Mouse (Mus musculus) liver, adult 2 months (tissue): ENCODE data around the gene Smarcd3. TPM values are rescaled to one million over a fixed set of nuclear protein-coding genes. Genes with fewer than 3 reads are reported as not detected.

ENCODE experiments used
- DNase-seq: peaks from one replicate; pipeline ENCODE4 v3.0.0-alpha.2; 2011; ENCODE audit warnings: low read depth, low spot score; ENCODE audit errors: extremely low read depth
- H3K27ac ChIP-seq: fragments of 200-500 bp; replicated peaks from 2 replicates; pipeline ENCODE4 v1.5.1; 2012; ENCODE audit warnings: low read depth, mild to moderate bottlenecking, control low read depth, inconsistent platforms, low read length; ENCODE audit not compliant: insufficient read depth
- H3K27me3 ChIP-seq: fragments of 200-500 bp; 2 replicates; pipeline ENCODE4 v1.6.1; 2012; ENCODE audit warnings: mild to moderate bottlenecking, moderate library complexity, low read length, inconsistent platforms; ENCODE audit not compliant: control insufficient read depth, insufficient read depth
- H3K36me3 ChIP-seq: fragments of 200-500 bp; 2 replicates; pipeline ENCODE4 v1.6.1; 2012; ENCODE audit warnings: low read length, inconsistent platforms; ENCODE audit not compliant: control insufficient read depth, insufficient read depth
- H3K4me1 ChIP-seq: fragments of 200-500 bp; 2 replicates; pipeline ENCODE4 v1.6.1; 2011; ENCODE audit warnings: low read length; ENCODE audit not compliant: control insufficient read depth, insufficient read depth
- H3K4me3 ChIP-seq: fragments of 200-500 bp; 2 replicates; pipeline ENCODE4 v1.5.1; 2011; ENCODE audit warnings: low read depth, mild to moderate bottlenecking, control low read depth, low read length, moderate library complexity; ENCODE audit not compliant: insufficient read depth
- H3K79me2 ChIP-seq: fragments of 200-500 bp; 2 replicates; pipeline ENCODE4 v1.6.1; 2012; ENCODE audit warnings: inconsistent platforms, mild to moderate bottlenecking, low read length, moderate library complexity; ENCODE audit not compliant: control insufficient read depth, insufficient read depth
- H3K9ac ChIP-seq: fragments of 200-500 bp; 2 replicates; pipeline ENCODE4 v1.6.1; 2012; ENCODE audit warnings: low read depth, mild to moderate bottlenecking, control low read depth, inconsistent platforms, low read length
- CTCF ChIP-seq: fragments of 200-500 bp; IDR thresholded peaks from 2 replicates; pipeline ENCODE4 v1.5.1; 2011; ENCODE audit warnings: low read depth, low read length, control low read depth
- POLR2A ChIP-seq: fragments of 200-500 bp; IDR thresholded peaks from 2 replicates; pipeline ENCODE4 v1.6.1; 2011; ENCODE audit warnings: low read length, control low read depth; ENCODE audit not compliant: insufficient read depth; ENCODE audit errors: extremely low read depth
- WGBS: fragments of 180-500 bp; shearing (Covaris S2); methylation state at CpG from one replicate; pipeline ENCODE4 v1.1.7; 2018; 5-methylcytosine and 5-hydroxymethylcytosine counted together
- polyA plus RNA-seq: library from polyadenylated mRNA; depleted of rRNA; stranded (reverse); fragments of >200 nt; gene quantifications from 2 replicates; pipeline ENCODE4 v1.2.3, GENCODE M21; 2012
- total RNA-seq: library from RNA; depleted of rRNA; stranded (reverse); fragments of >200 nt; gene quantifications from 2 replicates; pipeline ENCODE4 v1.2.3, GENCODE M21; 2014

Smarcd3 gene
- total and polyA plus RNA-seq, 2 experiments, result 0.55 to 1.3 TPM

DNA sequence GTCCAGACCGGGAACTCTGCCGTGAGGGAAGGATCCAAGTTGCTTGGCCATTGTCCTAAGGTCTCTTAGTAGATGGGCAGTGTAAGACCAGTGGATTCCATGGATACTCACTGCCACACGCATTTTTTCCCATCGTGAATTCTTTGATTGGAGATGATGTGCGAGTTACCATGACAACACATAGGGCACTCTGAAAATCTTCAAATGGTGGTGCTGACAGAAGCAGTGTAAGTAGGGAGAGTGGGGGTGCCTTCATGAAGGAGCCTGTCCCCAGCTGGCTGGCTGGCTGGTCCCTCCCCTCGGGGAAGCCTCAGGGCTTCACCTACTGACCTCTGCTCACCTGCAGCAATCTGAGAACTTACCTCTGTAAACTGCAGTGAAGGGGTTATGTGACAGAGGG, 14.9 kb upstream of the Smarcd3 start:
- H3K4me3 ChIP-seq, result no peak overlapping the region
- no peak overlapping the region for H3K9ac ChIP-seq
- 66% methylated on average over 6 of the region's 6 CpGs for WGBS
- H3K36me3 ChIP-seq, result no peaks in the 10 kb centered on the region
- no peak for DNase-seq
- TF ChIP-seq POLR2A (no peak), CTCF (no peak)
- no peaks in the 10 kb centered on the region for H3K4me1 ChIP-seq
- H3K27me3 ChIP-seq, result no peaks in the 10 kb centered on the region
- H3K27ac ChIP-seq, result no peak overlapping the region
- H3K79me2 ChIP-seq, result no peaks in the 10 kb centered on the region

DNA sequence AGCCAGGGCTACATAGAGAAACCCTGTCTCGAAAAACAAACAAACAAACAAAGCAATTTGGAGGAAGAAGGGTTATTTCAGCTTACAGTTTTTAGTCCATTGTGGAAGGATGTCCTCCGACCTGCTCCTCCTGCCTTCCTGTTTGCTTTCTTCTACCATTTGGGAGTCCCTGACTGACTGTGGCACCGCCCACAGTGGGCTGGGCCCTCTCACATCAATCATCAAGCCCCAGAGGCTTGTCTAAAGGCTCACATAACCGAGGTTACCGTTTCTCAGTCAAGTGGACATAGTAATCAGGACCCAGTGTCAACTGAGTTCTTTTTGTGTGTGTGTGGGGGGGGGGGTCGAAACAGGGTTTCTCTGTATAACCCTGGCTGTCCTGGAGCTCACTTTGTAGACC, 13.9 kb upstream of the Smarcd3 start:
- Histone ChIP-seq H3K4me1 (no peaks in the 10 kb centered on the region), H3K27me3 (no peaks in the 10 kb centered on the region), H3K79me2 (no peaks in the 10 kb centered on the region), H3K36me3 (no peaks in the 10 kb centered on the region), H3K9ac (no peak overlapping the region), H3K4me3 (no peak overlapping the region), H3K27ac (no peak overlapping the region)
- TF ChIP-seq POLR2A (no peak), CTCF (no peak)
- DNase-seq, result no peak
- WGBS, result 42% methylated on average over 6 of the region's 6 CpGs

DNA sequence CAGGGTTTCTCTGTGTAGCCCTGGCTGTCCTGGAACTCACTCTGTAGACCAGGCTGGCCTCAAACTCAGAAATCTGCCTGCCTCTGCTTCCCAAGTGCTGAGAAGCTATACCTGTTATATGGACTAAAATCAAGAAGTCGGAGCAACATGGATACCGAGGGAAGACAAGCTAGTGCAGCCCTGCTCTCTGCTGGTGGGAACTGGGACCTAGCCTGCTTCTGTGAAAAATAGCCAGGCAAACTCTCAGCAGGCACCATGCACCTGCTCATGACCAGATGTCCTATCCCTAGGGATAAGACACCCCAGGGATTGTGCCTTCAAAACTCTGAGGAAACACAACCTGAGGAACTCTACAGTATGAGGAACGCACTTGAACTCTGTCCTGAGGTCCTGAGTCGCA, 12.8 kb upstream of the Smarcd3 start:
- DNase-seq, result no peak
- 81% methylated on average over 4 of the region's 4 CpGs for WGBS
- H3K27ac ChIP-seq, result no peak overlapping the region
- H3K9ac ChIP-seq, result no peak overlapping the region
- TF ChIP-seq CTCF (no peak), POLR2A (no peak)
- no peaks in the 10 kb centered on the region for H3K36me3 ChIP-seq
- H3K4me3 ChIP-seq, result no peak overlapping the region
- H3K4me1 ChIP-seq, result no peaks in the 10 kb centered on the region
- no peaks in the 10 kb centered on the region for H3K79me2 ChIP-seq
- no peaks in the 10 kb centered on the region for H3K27me3 ChIP-seq

DNA sequence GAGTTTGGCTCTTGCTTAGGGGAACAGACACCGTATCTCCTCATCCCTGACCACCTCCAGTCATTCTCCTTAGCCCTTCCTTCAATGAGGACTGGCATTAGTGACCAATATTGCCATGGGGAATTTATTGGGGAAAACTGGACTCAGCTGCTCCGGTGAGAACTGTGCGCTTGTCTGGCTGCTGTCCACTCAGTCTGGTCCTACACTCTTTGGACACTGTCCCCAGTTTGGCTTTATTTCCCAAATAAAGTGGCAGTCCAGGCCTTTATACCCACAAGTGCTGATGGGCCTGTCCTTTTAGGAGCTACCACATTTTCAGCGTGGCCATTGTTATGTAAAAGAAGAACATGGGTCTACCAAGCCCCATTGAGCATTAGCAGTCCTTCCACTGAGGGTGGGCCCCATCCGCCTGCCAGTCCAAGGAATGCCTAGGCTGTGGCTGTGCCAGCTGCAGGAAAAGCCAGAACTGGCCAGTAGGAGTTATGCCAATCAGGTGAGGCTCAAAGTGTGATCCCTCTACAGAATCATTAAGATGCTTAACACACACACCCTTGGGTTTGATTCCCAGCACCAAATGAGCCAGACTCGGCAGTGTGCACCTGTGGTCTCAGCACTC, 11.4 kb upstream of the Smarcd3 start:
- Histone ChIP-seq H3K27ac (no peak overlapping the region), H3K4me3 (no peak overlapping the region), H3K9ac (no peak overlapping the region), H3K36me3 (no peaks in the 10 kb centered on the region), H3K27me3 (no peaks in the 10 kb centered on the region), H3K79me2 (no peaks in the 10 kb centered on the region), H3K4me1 (no peaks in the 10 kb centered on the region)
- TF ChIP-seq POLR2A (no peak), CTCF (no peak)
- WGBS, result 86% methylated on average over 6 of the region's 6 CpGs
- DNase-seq, result no peak

DNA sequence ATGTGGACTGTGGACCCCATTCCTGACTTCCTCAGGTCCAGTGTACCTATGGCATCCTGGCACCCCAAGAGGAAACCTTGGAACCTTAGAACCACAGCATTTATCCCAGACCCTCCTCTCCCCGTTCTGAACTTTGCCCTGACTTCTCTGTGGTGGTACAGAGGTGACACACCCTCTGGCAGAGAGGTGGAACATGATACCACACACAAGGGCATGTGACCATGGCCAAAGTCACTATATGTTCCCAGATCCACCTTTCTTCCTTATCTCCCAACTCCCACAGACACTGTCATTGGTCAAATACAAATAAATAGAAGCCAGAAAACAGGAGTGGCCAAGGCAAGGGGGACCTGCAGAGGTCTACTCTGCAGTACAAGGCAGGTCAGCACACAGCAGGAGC, 10.9 kb upstream of the Smarcd3 start:
- no peaks in the 10 kb centered on the region for H3K36me3 ChIP-seq
- H3K4me3 ChIP-seq, result no peak overlapping the region
- H3K27me3 ChIP-seq, result no peaks in the 10 kb centered on the region
- 55% methylated on average over 1 of the region's 1 CpGs for WGBS
- no peak for DNase-seq
- H3K9ac ChIP-seq, result no peak overlapping the region
- TF ChIP-seq CTCF (no peak), POLR2A (no peak)
- no peak overlapping the region for H3K27ac ChIP-seq
- no peaks in the 10 kb centered on the region for H3K4me1 ChIP-seq
- no peaks in the 10 kb centered on the region for H3K79me2 ChIP-seq

DNA sequence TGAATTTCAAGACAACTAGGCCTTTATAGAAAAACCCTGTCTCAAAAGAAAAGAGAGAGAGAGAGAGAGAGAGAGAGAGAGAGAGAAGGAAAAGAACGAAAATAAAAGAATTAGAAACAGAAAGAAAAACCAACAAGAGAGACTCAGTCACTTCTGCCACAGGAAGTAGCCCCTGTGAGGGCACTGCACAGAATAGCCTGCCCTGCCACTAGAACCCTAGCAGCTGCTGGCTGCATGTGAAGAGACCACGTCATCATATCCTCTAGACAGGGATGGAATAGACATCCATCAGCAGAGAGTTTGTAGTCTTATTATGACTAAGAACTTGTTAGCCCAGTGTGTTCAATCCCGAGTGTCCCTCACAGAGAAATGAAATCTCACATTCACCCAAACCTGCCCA, 5.5 kb upstream of the Smarcd3 start:
- H3K9ac ChIP-seq, result no peak overlapping the region
- 50% methylated on average over 3 of the region's 3 CpGs for WGBS
- no peak overlapping the region for H3K27ac ChIP-seq
- no peaks in the 10 kb centered on the region for H3K36me3 ChIP-seq
- H3K79me2 ChIP-seq, result no peaks in the 10 kb centered on the region
- H3K27me3 ChIP-seq, result no peaks in the 10 kb centered on the region
- H3K4me1 ChIP-seq, result no peaks in the 10 kb centered on the region
- H3K4me3 ChIP-seq, result no peak overlapping the region
- no peak for DNase-seq
- TF ChIP-seq POLR2A (no peak), CTCF (no peak)
